ENCODE assay signal across 8 mouse cellular contexts in genomic region chr12:111537796-111538291, GRCm38 (mm10). TPM values are rescaled to one million over a fixed set of nuclear protein-coding genes. Genes with fewer than 3 reads are reported as not detected.
DNase-seq lines count a peak whose midpoint lies in the region; ATAC-seq and TF ChIP-seq lines count a peak whose summit lies in the region.

Gene Eif5 (plus strand): TSS chr12:111538016.

- peak within 1 kb of the TSS; percentile 88 for H3K4me2 ChIP-seq in forebrain, embryonic 12.5 days
- H3K4me2 ChIP-seq in heart, postnatal 0 days (ENCODE audit: low read depth, low read length), result peak within 1 kb of the TSS; percentile 82
- H3K4me2 ChIP-seq in liver, embryonic 16.5 days (ENCODE audit: low read depth, low read length), result peak within 1 kb of the TSS; percentile 72
- H3K4me2 ChIP-seq in neural tube, embryonic 13.5 days, result peak within 1 kb of the TSS; percentile 78

- H3K9me3 ChIP-seq in E14TG2a.4 (ENCODE audit: low read length), result no peaks in the 10 kb centered on the region
- H3K9me3 ChIP-seq in forebrain, embryonic 12.5 days, result no peaks in the 10 kb centered on the region
- H3K9me3 ChIP-seq in heart, postnatal 0 days (replicated peaks; ENCODE audit: control insufficient read depth, low read length), result no peaks in the 10 kb centered on the region
- H3K9me3 ChIP-seq in liver, embryonic 16.5 days (replicated peaks; ENCODE audit: control insufficient read depth, low read length), result no peaks in the 10 kb centered on the region
- no peaks in the 10 kb centered on the region for H3K9me3 ChIP-seq in neural tube, embryonic 13.5 days

- peaks cover 3% of the 10 kb centered on the region; the same call in 1 of the 2 replicates for H3K27me3 ChIP-seq in E14TG2a.4 (ENCODE audit: insufficient read depth, low read length)
- no peaks in the 10 kb centered on the region for H3K27me3 ChIP-seq in forebrain, embryonic 12.5 days
- no peaks in the 10 kb centered on the region for H3K27me3 ChIP-seq in heart, postnatal 0 days (ENCODE audit: control insufficient read depth, insufficient read depth, low read length)
- peaks cover 8% of the 10 kb centered on the region for H3K27me3 ChIP-seq in liver, embryonic 16.5 days (ENCODE audit: control insufficient read depth, insufficient read depth, low read depth, low read length)
- H3K27me3 ChIP-seq in neural tube, embryonic 13.5 days, result no peaks in the 10 kb centered on the region
- H3K27me3 ChIP-seq in testis, adult 2 months (ENCODE audit: control insufficient read depth, insufficient read depth, low read length), result no peaks in the 10 kb centered on the region

- H3K9ac ChIP-seq in forebrain, embryonic 12.5 days, result peak within 1 kb of the TSS; percentile 96
- H3K9ac ChIP-seq in heart, postnatal 0 days (replicated peaks; ENCODE audit: low read depth, low read length), result peak within 1 kb of the TSS; percentile 98
- H3K9ac ChIP-seq in liver, embryonic 16.5 days (ENCODE audit: low read depth, low read length), result peak within 1 kb of the TSS; percentile 96
- H3K9ac ChIP-seq in neural tube, embryonic 13.5 days, result peak within 1 kb of the TSS; percentile 97

- ATAC-seq in forebrain, embryonic 12.5 days (ENCODE audit: low FRiP score), result peak; percentile 99
- peak; percentile 95 for ATAC-seq in heart, postnatal 0 days (ENCODE audit: insufficient read depth, low read depth)
- peak; percentile 91 for ATAC-seq in liver, embryonic 16.5 days (ENCODE audit: low read depth)
- ATAC-seq in neural tube, embryonic 13.5 days (ENCODE audit: low read depth), result peak; percentile 99

- H3K4me3 ChIP-seq in E14TG2a.4 (replicated peaks; ENCODE audit: low read length), result peak within 1 kb of the TSS; percentile 99
- peak within 1 kb of the TSS; percentile 96 for H3K4me3 ChIP-seq in forebrain, embryonic 12.5 days (replicated peaks)
- peak within 1 kb of the TSS; percentile 91 for H3K4me3 ChIP-seq in heart, postnatal 0 days (ENCODE audit: low read depth, low read length)
- peak within 1 kb of the TSS; percentile 75 for H3K4me3 ChIP-seq in liver, embryonic 16.5 days (ENCODE audit: low read depth, low read length)
- H3K4me3 ChIP-seq in neural tube, embryonic 13.5 days, result peak within 1 kb of the TSS; percentile 90
- peak within 1 kb of the TSS; percentile 92 for H3K4me3 ChIP-seq in testis, adult 2 months (ENCODE audit: control insufficient read depth, low read depth, low read length)

- no peak for TF ChIP-seq CTCF in E14TG2a.4 (conservative IDR thresholded peaks at IDR 0.05; ENCODE audit: low read length)
- no peak for TF ChIP-seq CTCF in heart, postnatal 0 days (IDR thresholded peaks at IDR 0.05; ENCODE audit: low read depth)
- TF ChIP-seq CTCF in testis, adult 2 months (IDR thresholded peaks at IDR 0.05; ENCODE audit: control insufficient read depth, insufficient read depth, insufficient replicate concordance, low read depth, low read length), result no peak

- TF ChIP-seq EP300 in heart, postnatal 0 days (IDR thresholded peaks at IDR 0.05; ENCODE audit: low read depth), result peak; percentile 100

- under 1% methylated on average over 42 of the region's 47 CpGs for WGBS in forebrain, embryonic 12.5 days
- under 1% methylated on average over 42 of the region's 47 CpGs for WGBS in heart, postnatal 0 days
- WGBS in liver, embryonic 16.5 days (ENCODE audit: insufficient replicate concordance), result 0% methylated on average over 42 of the region's 47 CpGs
- WGBS in neural tube, embryonic 13.5 days, result under 1% methylated on average over 44 of the region's 47 CpGs

- peak; percentile 99 for DNase-seq in c-Kit-positive CD71-positive TER-119-positive erythroid progenitor cells, embryonic 14.5 days (ENCODE audit: low spot score)
- DNase-seq in heart, postnatal 0 days (ENCODE audit: low spot score), result peak; percentile 99
- DNase-seq in kidney, postnatal 4 days, result peak; percentile 99

- H3K27ac ChIP-seq in forebrain, embryonic 12.5 days, result peak within 1 kb of the TSS; percentile 97
- H3K27ac ChIP-seq in heart, postnatal 0 days (ENCODE audit: low read depth), result peak within 1 kb of the TSS; percentile 100
- peak within 1 kb of the TSS; percentile 97 for H3K27ac ChIP-seq in liver, embryonic 16.5 days (ENCODE audit: low read length)
- peak within 1 kb of the TSS; percentile 99 for H3K27ac ChIP-seq in neural tube, embryonic 13.5 days (replicated peaks)
- H3K27ac ChIP-seq in testis, adult 2 months (ENCODE audit: control insufficient read depth, insufficient read depth, low read depth, low read length), result peak within 1 kb of the TSS; percentile 97

- H3K36me3 ChIP-seq in E14TG2a.4 (ENCODE audit: insufficient read depth, low read length), result peaks cover 46% of the 10 kb centered on the region
- peaks cover 37% of the 10 kb centered on the region for H3K36me3 ChIP-seq in forebrain, embryonic 12.5 days (replicated peaks)
- peaks cover 34% of the 10 kb centered on the region for H3K36me3 ChIP-seq in heart, postnatal 0 days (replicated peaks; ENCODE audit: control insufficient read depth, insufficient read depth, low read length)
- H3K36me3 ChIP-seq in liver, embryonic 16.5 days (ENCODE audit: control insufficient read depth, insufficient read depth), result peaks cover 39% of the 10 kb centered on the region
- H3K36me3 ChIP-seq in neural tube, embryonic 13.5 days, result peaks cover 36% of the 10 kb centered on the region
- peaks cover 6% of the 10 kb centered on the region for H3K36me3 ChIP-seq in testis, adult 2 months (ENCODE audit: control insufficient read depth, insufficient read depth, low read length)

- H3K4me1 ChIP-seq in E14TG2a.4 (replicated peaks; ENCODE audit: low read depth, low read length), result peaks cover 72% of the 10 kb centered on the region
- H3K4me1 ChIP-seq in forebrain, embryonic 12.5 days, result peaks cover 28% of the 10 kb centered on the region
- H3K4me1 ChIP-seq in heart, postnatal 0 days (ENCODE audit: control insufficient read depth, insufficient read depth), result peaks cover 22% of the 10 kb centered on the region
- H3K4me1 ChIP-seq in liver, embryonic 16.5 days (ENCODE audit: control insufficient read depth, low read depth, low read length), result peaks cover 45% of the 10 kb centered on the region
- peaks cover 51% of the 10 kb centered on the region for H3K4me1 ChIP-seq in neural tube, embryonic 13.5 days (replicated peaks)
- H3K4me1 ChIP-seq in testis, adult 2 months (ENCODE audit: control insufficient read depth, insufficient read depth, low read length), result peaks cover 9% of the 10 kb centered on the region; the same call in 1 of the 2 replicates

- TF ChIP-seq POLR2A in testis, adult 2 months (IDR thresholded peaks at IDR 0.05; ENCODE audit: control insufficient read depth, low read depth, low read length), result peak; percentile 95

RNA-seq across cellular contexts. Expression of gene Eif5, which starts in this region (rescaled TPM):
- 734 and 738 TPM in 2 replicates for polyA plus RNA-seq in forebrain, embryonic 12.5 days (2016; fragmentation: Nextera tagmentation; extraction: Ambion mirVana)
- 153 and 223 TPM in 2 replicates for total RNA-seq in heart, postnatal 0 days (2014; rRNA removed; ENCODE audit: low replicate concordance)
- polyA plus RNA-seq in heart, postnatal 0 days (2015; fragmentation: Nextera tagmentation; extraction: Ambion mirVana), result 360 and 361 TPM in 2 replicates
- 522 and 558 TPM in 2 replicates for polyA plus RNA-seq in liver, embryonic 16.5 days (2015; fragmentation: Nextera tagmentation; extraction: Ambion mirVana)
- polyA plus RNA-seq in neural tube, embryonic 13.5 days (2015; fragmentation: Nextera tagmentation; extraction: Ambion mirVana), result 552 and 587 TPM in 2 replicates
- 280 and 283 TPM in 2 replicates for polyA plus RNA-seq in testis, adult 2 months (2012; rRNA removed)

Comparison
In these comparisons a context has a peak if more than half of its experiments do, and no peak if none do; other contexts are left out.
1. Peak in every context shown above with its lines: DNase-seq, ATAC-seq, H3K4me3 ChIP-seq and H3K27ac ChIP-seq.